In the genomic region with DNA sequence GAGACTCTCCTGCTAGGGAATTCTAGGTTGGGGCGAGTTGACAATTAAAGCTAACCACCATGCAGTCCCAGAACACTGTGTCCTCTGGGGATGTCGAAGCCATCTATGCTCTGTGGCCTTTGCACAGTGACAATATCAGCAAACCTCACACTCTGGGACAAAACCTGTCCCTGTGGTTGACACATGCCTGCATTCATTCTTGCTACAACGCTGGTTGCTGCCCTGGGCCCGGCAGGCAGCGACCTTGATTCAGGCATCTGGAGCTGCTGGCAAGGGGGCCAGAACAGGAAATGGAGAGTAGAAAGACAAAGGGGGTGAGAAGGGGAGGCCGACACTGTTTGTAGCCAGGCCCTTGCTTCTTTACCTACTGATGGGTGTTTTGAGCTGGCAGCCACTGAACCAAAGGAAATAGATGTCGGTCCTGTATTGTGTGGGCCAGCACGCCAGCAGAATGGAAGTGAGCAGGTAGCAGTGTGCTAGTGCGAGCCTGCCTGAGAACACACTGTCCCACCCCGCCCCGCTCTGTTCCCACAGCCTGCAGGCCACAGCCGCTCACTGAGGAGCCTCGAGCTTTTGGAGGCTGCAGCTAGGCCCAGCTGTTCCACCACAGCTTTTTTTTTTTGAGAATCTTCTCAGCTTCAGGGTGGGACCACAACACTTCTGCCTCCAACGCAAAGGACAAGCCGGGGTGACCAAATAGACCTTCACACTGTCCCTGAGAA, we compare ENCODE assay signal across 8 mouse cellular contexts. TPM values are rescaled to one million over a fixed set of nuclear protein-coding genes. Genes with fewer than 3 reads are reported as not detected.
DNase-seq lines count a peak whose midpoint lies in the region; ATAC-seq and TF ChIP-seq lines count a peak whose summit lies in the region.
"Not testable (repeated sequence)": the region's sequence is repeated elsewhere in the genome, so short reads cannot be mapped to it uniquely, and the experiment has no call there.

No protein-coding gene starts in this region.

- CTCF ChIA-PET in Patski (lab: Charles Lee), result not testable (repeated sequence)

- peak; percentile 23 for ATAC-seq in Patski
- peak; percentile 71; the same call in 1 of the 2 replicates for ATAC-seq in stomach, embryonic 16.5 days (ENCODE audit: insufficient read depth, low FRiP score)

- H3K4me3 ChIP-seq in heart, adult 2 months; stomach, embryonic 16.5 days (replicated peaks; ENCODE audit: low read length): not testable (repeated sequence)

- not testable (repeated sequence) for H3K4me2 ChIP-seq in stomach, embryonic 16.5 days (ENCODE audit: low read depth, low read length)

- TF ChIP-seq POLR2A in heart, adult 2 months (IDR thresholded peaks at IDR 0.05; ENCODE audit: insufficient read depth, low read depth, low read length), result not testable (repeated sequence)

- H3K4me1 ChIP-seq in heart, adult 2 months (ENCODE audit: control insufficient read depth, insufficient read depth, low read length); stomach, embryonic 16.5 days (ENCODE audit: control insufficient read depth, insufficient read depth, low read length): not testable (repeated sequence)

- H3K36me3 ChIP-seq in heart, adult 2 months (ENCODE audit: control insufficient read depth, insufficient read depth, low read length); stomach, embryonic 16.5 days (ENCODE audit: control insufficient read depth, insufficient read depth, low read length): not testable (repeated sequence)

- not testable (repeated sequence) for DNase-seq in Patski (ENCODE audit: low read depth, low spot score)
- DNase-seq in adrenal gland, postnatal 36 days, result peak; percentile 28 to 33
- DNase-seq in heart, adult 2 months, result peak; percentile 68 to 77
- peak; percentile 44 to 77 for DNase-seq in heart, postnatal 36 days
- peak; percentile 29 to 31 for DNase-seq in lung, adult 18-20 months
- DNase-seq in lung, postnatal 4 days, result peak; percentile 51 to 66
- peak; percentile 83 to 84 for DNase-seq in thymus, postnatal 36 days

- H3K79me2 ChIP-seq in heart, adult 2 months (replicated peaks; ENCODE audit: control insufficient read depth, insufficient read depth, low read length), result not testable (repeated sequence)

- not testable (repeated sequence) for H3K9me3 ChIP-seq in stomach, embryonic 16.5 days (replicated peaks; ENCODE audit: control insufficient read depth, low read length)

- H3K27me3 ChIP-seq in Patski; heart, adult 2 months (ENCODE audit: control insufficient read depth, insufficient read depth, low read length); stomach, embryonic 16.5 days (ENCODE audit: control insufficient read depth, insufficient read depth, low read length): not testable (repeated sequence)

- not testable (repeated sequence) for H3K9ac ChIP-seq in heart, adult 2 months (ENCODE audit: low read depth, low read length); stomach, embryonic 16.5 days (ENCODE audit: low read length)

- in situ Hi-C loops in Patski (cut with MboI; ENCODE audit: low pct_unique_long_range_greater_than_20kb), result not testable (repeated sequence)

- not testable (repeated sequence) for H3K27ac ChIP-seq in heart, adult 2 months; stomach, embryonic 16.5 days (ENCODE audit: low read length)

- intact Hi-C loops in heart, adult 2 months (cut with DNase I); heart, postnatal 36 days (cut with DNase I): not testable (repeated sequence)

- POLR2A ChIA-PET in Patski (lab: Charles Lee), result not testable (repeated sequence)

- WGBS in heart, adult 2 months, result 46% methylated on average over 12 of the region's 15 CpGs
- WGBS in stomach, embryonic 16.5 days, result 30% methylated on average over 9 of the region's 15 CpGs

- not testable (repeated sequence) for TF ChIP-seq EP300 in heart, adult 2 months (IDR thresholded peaks at IDR 0.05; ENCODE audit: insufficient read depth, low read depth, low read length)

- not testable (repeated sequence) for TF ChIP-seq CTCF in Patski (IDR thresholded peaks at IDR 0.05); heart, adult 2 months (IDR thresholded peaks at IDR 0.05)

RNA-seq across cellular contexts. Expression of a gene that starts 5.5 kb away (rescaled TPM):
- 10.2 TPM for polyA plus RNA-seq in Patski (2021)
- 1 to 10 TPM; 5.4 to 6.1 TPM for total RNA-seq in adrenal gland, postnatal 36 days (2021)
- 1 to 10 TPM; 1.7 to 4.1 TPM for total RNA-seq in heart, adult 2 months (2021)
- polyA plus RNA-seq in heart, adult 2 months (2012; rRNA removed), result 7.4 and 9.5 TPM in 2 replicates
- total RNA-seq in heart, postnatal 36 days (2021), result 1 to 10 TPM; 2.7 to 3.5 TPM
- polyA plus RNA-seq in stomach, embryonic 16.5 days (2015; fragmentation: Nextera tagmentation; extraction: Ambion mirVana), result 34.9 and 35.7 TPM in 2 replicates

RNA-seq across cellular contexts. Expression of a gene that starts 59.8 kb away (rescaled TPM):
- 126 TPM for polyA plus RNA-seq in Patski (2021)
- 100 to 1,000 TPM in 1 of 2 experiments, 10 to 100 TPM in 1; 90.1 to 111 TPM for total RNA-seq in adrenal gland, postnatal 36 days (2021)
- total RNA-seq in heart, adult 2 months (2021), result 10 to 100 TPM; 37.0 to 46.9 TPM
- polyA plus RNA-seq in heart, adult 2 months (2012; rRNA removed), result 22.0 and 30.1 TPM in 2 replicates
- total RNA-seq in heart, postnatal 36 days (2021), result 10 to 100 TPM; 49.9 to 55.4 TPM
- 211 and 215 TPM in 2 replicates for polyA plus RNA-seq in stomach, embryonic 16.5 days (2015; fragmentation: Nextera tagmentation; extraction: Ambion mirVana)
